Mouse (Mus musculus): ENCODE data around the gene Nr2f1.

Nr2f1 gene

DNA sequence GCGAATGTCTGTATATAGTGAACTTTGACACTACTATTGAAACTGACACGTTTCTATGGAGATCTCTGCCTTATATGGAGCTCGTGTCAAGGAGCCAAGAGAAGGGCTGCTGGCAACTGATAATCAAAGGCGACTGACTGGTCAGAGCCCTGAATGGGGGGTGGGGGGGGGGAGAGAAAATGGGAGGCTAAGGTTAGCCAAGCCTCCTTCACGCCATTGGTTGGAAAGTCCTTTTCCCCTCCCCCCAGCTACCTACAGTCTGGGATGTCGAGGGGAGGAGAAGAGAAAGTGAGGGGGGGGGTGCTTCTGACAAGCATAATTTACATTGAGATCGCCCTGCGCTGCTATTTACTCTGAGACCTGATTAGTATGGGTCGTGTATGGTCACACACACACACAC is 850 bp upstream of the Nr2f1 start:
- peak; percentile 86 for DNase-seq (ENCODE audit: low read depth, low spot score)

DNA sequence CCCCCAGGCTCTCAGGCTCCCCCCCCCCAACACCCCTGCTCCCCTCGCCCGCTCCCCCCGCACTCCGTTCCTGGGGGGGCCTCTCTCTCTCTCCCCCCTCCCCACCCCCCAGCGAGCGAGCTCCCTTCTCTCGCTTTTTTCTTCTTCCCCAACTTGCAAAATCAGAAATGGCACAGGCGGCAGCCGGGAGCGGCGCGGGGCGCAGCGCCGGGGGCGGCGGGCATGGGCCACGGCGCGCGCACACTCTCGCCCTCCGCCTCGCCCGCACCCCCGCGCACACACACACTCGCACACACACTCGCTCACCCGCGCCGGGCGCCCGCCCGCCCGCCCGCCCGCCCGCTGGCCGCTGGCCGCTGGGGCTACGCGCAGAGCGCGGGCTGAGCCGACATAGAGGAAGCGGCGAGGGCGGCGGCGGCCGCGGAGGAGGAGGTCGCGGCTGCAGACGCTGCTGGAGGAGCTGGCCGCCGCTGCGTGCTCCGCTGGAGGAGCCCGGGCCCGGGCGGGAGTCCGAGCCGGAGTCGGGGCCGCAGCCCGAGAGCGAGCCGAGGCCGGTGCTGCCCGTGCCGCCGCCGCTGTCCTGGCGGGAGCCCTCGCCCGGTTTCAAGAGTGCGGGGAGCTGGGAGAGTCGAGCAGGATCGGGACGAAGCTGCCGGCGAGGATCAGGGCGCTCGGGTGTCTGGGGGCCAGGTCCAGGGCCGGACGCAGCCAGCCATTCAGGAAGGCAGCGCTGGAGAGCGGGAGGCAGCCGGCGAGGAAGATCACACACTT is 501 bp downstream of the Nr2f1 start:
- DNase-seq (ENCODE audit: low read depth, low spot score): peak; percentile 59

DNA sequence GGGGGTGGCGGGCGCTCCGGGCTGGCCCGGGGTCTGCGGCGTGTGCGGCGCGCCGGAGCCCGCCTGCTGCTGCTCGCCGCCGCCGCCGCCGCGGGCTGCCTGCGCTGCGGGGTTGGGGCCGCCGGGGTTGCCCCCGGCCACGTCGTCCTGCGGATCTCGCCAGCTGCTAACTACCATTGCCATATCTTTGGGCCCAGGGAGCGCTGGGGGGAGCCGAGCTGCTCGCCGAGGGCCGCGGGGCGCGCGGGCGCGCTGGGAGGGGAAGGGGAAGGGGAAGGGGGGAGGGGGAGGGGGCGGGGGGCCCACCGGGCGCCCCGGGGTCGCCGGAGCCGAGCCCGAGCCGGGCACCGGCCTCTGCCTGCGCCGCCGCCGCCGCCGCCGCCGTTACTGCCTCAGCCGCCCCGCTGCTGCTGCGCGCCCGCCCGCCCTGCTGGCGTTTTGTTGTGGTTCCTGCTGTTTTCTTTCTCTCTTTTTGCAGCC is 1.1 kb downstream of the Nr2f1 start:
- DNase-seq (ENCODE audit: low read depth, low spot score): no peak

DNA sequence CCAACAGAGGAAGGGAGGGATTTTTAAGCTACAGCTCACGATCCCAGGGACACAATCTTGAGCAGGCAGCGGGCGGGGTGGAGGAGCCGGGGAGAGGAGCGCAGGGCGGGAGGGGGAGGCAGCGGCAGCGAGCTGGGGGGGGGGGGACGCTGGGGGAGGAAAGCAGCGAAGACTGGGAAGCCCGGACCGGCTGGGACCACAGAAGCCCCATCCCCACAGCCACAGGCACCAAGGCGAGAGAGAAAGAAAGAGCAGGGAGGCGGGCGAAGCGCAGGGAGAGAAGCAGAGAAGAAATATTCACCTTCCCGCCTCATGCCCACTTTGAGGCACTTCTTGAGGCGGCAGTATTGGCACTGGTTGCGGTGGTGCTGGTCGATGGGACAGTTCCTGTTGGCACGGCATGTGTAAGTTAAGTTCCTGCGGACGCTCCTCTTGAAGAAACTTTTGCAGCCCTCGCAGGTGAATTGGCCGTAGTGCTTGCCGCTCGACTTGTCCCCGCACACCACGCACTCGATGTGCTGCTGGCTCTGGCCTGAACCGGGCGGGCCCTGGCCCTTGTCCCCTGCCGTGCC is 1.7 kb downstream of the Nr2f1 start:
- DNase-seq (ENCODE audit: low read depth, low spot score): no peak

DNA sequence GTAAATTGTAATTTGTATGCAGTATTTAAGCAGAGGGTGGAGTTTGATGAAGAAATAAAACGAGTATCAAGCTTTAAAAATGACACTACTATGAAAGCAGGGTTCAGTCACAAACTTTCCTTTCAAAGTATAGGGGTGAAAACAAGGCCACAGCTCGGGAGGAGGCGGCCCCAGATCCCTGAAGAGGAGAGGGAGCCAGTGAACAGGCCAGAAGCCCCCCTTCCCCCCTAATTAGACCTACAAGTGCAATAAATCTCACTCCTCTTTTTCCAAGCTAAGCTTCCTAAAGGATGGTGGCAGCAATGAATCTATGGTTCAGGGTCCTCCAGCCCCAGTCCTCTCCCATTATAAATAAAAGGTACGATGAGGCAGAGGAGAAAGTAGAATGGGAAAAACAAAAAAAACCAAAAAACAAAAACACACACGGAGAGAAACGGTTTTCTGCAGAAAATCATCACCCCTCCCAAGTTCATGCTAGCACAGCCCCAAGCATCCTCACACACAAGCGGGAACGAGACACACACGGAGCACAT is 2.2 kb downstream of the Nr2f1 start:
- no peak for DNase-seq (ENCODE audit: low read depth, low spot score)

DNA sequence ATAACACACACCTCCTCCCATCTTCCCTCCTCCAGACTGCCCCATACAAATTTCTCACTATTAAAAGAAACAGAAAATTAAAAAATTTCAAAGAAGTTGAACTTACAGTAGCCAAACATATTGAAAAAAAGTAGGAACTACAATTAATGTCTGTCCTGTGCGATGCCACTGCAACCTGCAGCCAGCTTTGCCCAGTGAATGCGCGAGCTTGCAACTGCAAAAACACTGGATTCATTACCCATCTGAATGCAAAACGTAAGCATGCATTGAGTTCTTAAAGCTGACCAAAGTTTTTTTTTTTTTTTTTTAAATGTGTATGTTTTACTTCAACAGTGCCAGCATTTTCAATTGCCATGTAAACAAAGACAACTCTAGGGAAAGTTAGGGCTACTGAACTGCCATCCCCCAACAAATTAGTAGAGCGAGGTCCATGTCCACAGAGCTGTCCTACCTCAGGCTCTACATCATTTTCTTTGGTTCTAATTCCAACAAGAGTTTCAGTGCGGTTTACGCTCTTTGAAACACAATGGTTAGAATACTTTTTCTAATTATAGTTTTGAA is 3.2 kb downstream of the Nr2f1 start:
- no peak for DNase-seq (ENCODE audit: low read depth, low spot score)

DNA sequence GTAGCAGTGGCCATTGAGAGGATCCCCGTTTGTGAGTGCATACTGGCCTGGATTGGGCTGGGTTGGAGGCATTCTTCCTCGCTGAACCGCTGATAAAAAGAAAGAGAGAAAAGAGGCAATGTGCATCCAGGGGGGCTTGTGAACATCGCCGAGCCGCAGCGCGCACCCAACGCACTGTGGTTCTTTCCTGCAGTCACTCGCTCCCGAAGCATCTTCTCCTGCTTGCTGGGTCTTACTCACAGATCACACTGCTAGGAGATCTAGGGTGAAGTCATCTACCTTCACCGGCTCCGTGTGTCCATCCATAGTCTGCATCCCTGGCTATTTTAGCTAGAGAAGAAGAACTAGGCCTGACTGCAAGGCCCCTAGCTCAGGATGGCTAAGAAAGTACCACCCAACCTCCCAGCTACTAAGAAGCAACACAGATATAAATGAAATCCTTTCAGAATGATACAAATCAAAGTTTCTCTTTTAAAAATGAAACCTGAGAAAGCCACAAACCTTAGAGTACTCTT is 3.9 kb downstream of the Nr2f1 start:
- DNase-seq (ENCODE audit: low read depth, low spot score): no peak

DNA sequence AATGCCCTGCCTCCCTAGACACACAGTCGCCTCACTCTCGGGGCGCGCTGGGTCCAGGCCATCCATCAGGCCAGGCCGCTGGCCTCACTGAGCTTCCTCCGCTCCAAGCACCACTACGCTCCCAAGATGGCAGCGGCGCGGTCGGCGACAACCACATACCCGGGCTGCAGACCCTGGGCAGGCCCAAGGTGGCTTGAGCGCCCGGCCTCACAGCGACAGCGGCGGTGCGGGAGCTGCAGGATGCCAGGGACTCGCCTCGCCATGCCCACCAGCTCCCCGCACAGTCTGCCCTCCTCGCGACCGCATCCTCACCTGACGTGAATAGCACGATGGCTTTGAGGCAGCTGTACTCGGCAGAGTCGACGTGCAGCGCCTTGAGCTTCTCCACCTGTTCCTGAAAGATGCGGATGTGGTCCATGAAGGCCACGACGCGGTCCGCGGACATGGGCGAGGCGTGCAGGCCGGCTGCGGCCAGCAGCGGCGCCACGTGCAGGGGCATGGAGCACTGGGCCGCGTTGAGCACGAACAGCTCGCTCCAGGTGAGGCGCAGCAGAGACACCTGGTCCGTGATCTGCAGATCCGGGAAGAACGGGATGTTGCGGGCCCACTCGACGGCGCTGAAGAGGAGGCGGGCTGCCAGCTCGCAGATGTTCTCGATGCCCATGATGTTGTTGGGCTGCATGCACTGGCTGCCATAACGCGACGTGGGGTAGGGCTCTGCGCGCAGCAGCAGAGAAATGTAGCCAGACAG is 4.5 kb downstream of the Nr2f1 start:
- DNase-seq (ENCODE audit: low read depth, low spot score): no peak

DNA sequence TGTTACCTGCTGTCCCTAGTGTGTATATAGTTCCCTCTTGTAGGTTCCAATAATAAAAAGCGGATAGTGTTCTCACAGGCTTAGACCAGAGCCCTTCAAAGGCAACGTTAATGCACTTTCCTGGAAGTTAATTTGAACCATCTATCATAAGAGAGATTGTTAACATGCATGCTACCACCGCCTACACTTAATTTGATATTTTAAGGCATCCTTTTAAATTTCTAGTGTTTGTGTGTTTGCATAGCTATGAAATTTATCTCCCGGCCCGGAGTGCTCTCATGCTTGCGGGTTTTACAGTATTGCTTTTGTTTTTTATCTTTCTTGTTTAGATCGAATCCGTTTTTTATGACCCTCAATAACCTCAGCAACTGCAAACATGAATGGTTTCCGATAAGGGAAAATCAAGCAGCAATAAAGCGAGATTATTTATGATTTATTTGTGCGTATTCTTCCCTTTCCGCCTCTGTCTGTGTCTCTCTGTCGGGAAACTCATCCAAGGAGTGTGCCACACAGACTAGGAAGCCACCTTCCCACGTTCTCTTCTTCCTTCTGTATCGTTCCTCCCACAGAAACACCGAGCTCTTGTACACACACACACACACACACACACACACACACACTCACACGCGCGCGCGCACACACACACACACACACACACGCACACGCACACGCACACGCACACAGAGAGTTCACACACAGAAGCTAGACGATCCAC is 5.3 kb downstream of the Nr2f1 start:
- DNase-seq (ENCODE audit: low read depth, low spot score): no peak

DNA sequence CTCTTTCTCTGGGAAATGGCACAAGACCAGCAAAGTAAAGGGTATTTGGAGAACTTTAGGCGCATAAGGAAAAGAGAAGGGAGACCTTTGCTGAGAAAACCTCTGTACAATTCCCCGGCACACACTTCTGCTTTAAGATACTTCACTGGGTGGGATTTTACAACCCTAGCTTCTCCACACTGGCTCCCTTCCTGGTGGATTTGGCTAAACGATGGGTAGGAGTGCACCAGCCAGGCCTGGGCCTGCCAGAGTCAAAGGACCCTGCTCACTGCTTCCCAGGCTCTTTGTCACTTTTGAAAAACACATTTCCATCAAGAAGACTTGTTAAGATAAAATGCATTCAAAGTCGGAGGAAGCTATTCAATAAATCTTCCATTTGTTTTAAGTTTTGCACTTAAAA is 6.3 kb downstream of the Nr2f1 start:
- no peak for DNase-seq (ENCODE audit: low read depth, low spot score)

DNA sequence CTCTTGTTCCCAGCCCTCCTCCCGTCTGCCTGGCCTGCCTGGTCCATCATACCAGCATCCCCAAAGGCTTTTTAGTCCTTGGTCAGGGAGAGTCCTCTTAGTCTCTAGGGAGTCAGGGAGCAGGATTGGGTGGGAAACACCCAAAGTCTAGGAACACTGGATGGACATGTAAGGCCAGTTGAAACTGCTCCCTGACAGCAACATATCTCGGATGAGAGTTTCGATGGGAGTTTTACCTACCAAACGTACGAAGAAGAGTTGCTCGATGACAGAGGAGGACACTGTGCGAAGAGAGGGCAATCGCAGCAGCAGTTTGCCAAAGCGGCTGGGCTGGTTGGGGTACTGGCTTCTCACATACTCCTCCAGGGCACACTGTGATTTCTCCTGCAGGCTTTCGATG is 10.0 kb downstream of the Nr2f1 start:
- DNase-seq (ENCODE audit: low read depth, low spot score): no peak

DNA sequence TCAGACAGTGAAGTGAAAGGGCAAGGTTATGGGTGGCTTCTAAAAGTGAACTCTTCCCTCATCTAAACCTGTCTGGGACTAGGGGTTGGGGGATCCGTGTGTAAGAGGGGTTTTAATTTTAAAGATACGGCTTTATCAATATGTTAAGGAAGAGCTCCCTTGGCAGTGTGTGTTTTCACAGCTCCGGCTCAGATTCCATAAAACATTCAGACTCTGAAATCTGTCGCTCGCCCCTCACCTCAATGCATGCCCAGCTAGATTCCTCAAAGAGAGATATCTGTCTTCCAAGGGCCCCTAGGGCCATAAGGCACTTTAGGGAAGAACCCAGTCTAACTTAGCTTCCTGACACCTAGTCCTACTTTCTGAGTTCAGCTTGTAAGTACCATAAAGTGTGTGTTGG is 11.7 kb downstream of the Nr2f1 start:
- no peak for DNase-seq (ENCODE audit: low read depth, low spot score)

DNA sequence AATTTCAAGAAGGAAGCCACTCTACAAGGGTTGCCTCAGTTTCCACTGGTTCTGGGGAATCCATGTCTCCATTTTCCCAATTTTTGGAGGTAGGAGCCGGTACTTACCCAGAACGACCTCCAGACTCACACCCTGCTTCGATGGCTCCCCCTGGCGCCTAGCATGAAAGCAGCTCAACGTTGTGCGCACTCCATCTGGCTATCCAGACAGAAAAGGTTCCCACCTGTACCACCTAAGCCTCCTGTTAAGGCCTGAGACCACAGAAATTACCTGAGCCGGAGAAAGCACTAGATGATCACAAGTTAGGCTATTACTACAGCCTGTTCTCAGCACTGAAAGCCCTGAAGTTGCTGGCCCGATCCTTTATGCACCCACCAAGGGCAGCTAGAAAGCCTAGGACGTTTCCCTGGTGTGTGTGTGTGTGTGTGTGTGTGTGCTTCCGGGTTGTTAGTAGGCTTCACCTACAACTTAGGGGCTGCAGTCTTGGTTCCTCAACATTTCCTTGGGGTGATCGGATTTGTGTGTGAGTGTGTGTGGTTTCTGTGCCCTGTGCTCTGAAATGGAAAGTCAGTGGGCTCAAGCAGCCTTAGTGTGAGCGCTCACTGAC is 13.1 kb downstream of the Nr2f1 start:
- DNase-seq (ENCODE audit: low read depth, low spot score): no peak

DNA sequence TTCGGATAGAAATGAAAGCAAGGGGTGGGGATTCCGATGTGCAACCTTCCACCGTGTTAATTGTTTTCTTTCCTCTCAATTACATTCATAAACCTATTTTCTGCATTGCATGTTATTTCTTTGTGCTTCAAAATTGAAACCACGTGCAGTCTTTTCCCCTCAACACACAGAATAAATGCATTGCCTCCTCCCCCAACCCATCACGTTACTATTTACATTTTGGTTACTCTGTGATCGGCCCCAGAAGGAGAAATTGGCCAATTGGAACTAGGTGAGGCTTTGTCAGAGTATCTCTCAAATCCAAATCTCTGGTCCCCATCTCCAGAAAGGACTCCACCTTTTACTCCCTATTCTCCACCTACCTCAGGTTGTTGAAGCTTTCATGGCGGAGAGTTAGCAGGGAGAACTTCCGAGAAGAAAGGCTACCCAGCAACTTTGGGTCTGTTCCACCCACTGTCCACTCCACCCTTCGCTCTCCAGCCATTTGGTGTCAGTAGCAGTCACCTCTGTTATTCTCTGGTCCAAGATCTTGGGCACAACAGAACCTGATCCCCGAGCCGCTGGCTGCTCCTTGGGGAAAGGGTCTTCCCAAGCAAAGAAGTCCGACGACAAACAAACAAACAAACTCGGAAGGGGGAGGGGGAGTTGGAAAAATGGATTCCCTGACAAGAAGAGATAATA is 14.6 kb downstream of the Nr2f1 start:
- no peak for DNase-seq (ENCODE audit: low read depth, low spot score)

DNA sequence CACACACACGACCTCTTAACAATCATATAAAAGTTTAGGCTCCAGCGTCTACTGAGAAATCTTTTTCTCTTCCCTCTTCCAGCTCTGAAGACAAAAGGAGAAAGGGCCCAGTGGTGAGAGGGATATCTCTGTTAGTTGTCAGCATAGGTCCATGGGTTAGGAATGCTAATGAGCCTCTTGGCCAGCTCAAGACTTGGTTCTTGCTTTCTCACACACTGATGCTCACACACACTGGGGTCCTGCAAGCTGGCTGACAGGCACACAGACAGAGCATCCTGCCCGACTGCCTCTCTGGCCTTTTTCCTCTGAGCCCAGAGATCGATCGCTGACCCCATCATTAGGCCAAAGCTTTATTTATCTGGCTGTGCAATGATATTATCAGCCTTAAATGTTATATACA is 15.6 kb downstream of the Nr2f1 start:
- DNase-seq (ENCODE audit: low read depth, low spot score): no peak

DNA sequence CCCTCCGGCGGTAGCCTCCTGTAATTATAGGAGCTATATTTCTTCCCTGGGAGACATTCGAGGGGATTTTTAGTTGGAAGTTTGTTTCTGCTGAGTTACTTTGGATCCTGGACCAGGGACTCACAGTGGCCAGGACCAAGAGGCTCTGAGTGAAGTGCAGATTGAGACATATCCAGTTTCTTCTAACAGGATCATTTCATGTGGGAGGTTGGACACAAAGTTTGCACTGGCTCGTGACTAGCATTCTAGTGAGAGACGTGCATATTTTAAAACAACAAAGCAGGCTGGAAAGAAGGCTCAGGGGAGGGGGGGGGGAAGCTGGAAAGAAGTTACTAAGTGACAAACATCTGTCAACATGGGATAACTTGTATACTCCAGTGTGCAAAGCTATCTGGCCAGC is 16.6 kb downstream of the Nr2f1 start:
- no peak for DNase-seq (ENCODE audit: low read depth, low spot score)

DNA sequence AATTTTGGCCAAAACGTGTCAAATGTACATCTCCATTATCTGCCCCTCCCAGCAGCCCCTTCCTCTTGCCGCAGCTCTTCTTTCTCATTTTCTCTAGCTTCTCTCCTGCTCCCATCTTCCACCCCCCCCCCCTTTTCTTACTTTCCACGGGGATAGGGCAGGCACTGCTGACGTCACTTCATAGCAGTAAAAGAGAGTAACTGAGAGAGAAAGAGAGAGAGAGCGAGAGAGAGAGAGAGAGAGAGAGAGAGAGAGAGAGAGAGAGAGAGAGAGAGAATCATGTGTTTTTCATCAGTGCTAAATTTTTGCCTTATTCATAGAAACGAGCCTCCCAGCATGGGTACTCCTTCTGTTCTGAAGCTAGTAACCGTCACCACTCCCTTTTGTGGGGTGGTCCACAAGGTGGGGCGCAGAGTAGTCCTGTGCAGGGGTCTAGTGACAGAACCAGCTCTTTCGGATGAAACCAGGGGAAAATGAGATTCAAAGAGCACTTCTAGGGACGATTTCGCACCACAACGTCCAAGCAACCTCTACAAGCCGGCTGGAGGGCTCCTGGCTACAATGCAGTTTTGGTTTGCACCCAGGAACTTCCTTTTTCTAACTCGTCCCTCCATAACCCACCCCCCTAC is 17.5 kb downstream of the Nr2f1 start:
- no peak for DNase-seq (ENCODE audit: low read depth, low spot score)

DNA sequence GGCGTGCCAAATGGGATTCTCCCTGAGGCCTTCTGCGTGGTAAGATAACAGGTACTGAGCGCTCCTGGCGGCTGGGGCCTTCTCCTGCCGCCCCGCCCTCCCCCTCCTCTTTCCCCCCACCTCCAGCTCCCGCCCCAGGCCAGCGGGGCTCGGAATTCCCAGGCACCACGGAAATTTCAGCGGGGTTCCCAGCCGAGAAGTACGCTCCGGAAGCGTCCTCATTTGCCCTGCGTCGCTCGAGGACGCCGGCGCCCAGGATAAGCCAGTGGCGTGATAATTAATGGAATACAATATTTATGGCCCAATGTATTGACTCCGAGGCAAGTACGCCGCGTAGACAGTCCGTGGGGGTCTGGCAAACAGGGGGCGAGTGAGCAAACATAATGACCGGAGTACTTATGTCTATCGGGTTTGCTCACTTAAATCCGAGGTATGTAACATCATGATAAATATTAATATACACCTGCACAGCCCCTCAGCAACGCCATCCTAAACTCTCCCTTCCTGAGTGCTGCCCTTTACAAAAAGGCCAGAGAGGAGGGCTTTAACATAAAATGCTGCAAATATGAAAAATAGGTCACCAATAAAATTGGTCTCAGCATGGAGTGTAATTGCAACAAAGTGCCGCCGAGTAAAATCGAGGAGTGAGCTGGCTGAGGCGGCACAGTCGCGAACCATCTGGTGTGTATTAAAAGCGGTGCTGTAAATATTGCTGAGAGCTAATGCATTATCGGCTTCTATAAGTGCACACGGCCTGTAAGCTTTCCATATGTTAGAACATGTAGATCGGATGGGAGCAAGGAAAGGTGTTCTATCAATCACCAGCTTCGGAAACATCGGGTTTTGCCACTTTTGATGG is 18.3 kb downstream of the Nr2f1 start:
- DNase-seq (ENCODE audit: low read depth, low spot score): no peak

DNA sequence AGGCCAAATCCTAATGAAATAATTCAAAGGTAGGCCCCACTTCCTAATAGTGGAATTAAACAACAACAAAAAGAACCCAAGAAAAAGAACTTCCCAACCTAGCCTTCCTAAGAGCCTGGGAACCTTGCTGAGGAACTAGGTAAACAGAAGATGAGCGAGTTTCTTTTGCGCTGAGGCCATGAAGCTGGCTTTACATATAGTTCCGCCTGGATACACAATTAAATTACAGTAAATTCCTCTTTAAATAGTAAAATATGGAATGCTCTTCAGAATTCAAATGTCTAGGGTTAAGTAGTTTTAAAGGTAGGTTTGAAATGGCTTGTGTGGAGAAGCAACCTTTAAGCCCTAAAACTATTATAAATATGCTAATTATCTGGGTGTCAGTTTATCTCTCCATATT is 19.3 kb downstream of the Nr2f1 start:
- no peak for DNase-seq (ENCODE audit: low read depth, low spot score)
